Mouse (Mus musculus): Measurements from ENCODE around the gene Zfp609.
"Not testable (repeated sequence)": the region's sequence is repeated elsewhere in the genome, so short reads cannot be mapped to it uniquely, and the experiment has no call there.

The Zfp609 gene

GRCm38 (mm10) chr9:65811784-65812183 is 15.6 kb downstream of the Zfp609 start:
- no peak for DNase-seq

DNA sequence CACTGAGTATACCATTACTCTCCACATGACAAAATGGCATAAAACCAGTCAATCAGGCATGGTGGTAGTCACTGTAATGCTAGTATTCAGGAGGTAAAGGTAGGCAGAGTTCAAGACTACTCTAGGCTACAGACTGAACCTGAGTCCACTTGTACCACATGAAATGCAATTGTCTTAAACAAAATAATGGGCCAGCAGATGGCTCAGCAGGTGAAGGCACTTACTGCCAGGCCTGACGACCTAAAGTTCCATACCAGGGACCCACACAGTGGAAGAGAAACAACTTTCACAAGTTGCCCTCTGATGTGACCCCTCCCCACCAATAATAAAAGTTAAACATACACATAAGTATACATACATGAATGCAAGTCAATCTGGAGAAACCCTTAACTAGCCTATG is 19.5 kb downstream of the Zfp609 start:
- DNase-seq: no peak

- no peak for DNase-seq
Measured at GRCm38 (mm10) chr9:65807251-65807650, 20.1 kb downstream of the Zfp609 start.

DNA sequence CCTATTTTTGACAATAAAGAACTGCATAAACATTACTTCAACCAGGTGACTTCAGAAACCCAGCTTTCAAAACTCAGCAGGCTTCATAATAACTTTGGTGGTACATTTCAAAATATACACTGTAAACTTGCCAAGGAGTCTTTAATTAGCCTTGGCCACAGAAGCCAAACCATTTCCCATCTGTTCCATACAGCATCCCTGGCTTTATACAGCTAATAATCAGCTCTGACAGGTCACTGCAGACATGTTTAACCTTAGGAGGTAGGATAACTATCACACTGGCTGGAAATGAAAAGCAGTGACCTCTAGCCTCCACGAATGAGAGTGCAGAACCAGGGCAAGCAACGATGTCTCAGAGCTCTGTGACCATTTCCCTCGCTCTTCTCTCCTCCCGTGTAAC is 27.6 kb downstream of the Zfp609 start:
- no peak for DNase-seq

DNA sequence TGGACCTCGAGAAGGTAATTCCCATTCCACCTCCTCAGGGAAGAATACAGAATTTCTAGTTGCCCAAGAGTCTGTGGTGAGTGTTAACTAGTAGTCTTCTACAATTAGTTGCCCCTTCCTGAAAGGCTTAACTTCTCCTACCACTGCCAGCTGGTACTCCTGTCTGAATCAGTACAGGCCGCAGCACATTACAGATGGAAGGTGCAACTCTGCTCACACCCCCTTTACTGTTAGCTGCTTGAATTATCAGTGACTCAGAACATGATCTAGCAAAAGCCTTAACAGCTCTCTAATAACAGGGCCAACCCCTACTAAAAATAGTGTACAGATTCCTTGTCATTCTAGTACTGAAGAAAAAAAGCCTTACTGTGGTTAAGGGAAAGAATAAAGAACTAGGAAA is 31.7 kb downstream of the Zfp609 start:
- no peak for DNase-seq

DNA sequence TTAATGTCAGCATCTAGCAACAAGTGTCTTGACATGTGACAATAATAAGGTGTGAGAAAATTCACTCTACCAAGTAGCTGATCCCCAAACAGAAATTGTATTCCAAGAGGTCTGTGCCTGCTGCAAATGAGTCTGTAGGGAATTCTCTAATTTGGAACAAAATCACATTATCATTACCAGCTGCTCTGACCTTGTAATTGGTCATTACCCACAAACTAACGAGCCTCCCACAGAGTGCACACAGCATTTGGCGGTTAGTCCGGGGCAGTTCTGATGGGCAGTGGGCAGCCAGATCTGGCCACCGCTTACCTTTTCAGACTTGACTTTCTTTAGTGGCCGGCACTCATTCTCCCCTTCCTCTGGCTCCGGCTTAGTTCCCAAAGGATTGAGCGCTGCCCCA is 33.1 kb downstream of the Zfp609 start:
- DNase-seq: no peak

- no peak for DNase-seq
Measured at GRCm38 (mm10) chr9:65793506-65793905, 33.9 kb downstream of the Zfp609 start.

DNA sequence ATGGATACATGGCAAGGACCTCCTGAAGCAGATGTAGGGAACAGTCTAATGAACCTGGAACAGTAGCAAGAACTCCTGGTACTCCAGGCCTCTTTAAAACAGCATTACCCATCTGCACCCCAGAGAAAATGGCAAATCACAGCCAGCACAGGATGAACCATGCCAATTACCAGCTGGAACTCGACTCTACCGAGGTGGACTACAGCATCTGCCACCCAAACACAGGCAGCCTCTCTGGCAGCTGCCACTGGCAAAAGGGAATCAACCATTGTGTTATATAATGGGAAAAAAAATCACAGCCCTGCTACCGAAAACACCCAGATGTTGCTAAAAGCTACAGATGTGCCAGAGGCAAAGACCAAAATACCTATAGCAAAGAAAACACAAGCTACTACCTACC is 34.3 kb downstream of the Zfp609 start:
- no peak for DNase-seq

GRCm38 (mm10) chr9:65791846-65792245 is 35.5 kb downstream of the Zfp609 start:
- DNase-seq: no peak

DNA sequence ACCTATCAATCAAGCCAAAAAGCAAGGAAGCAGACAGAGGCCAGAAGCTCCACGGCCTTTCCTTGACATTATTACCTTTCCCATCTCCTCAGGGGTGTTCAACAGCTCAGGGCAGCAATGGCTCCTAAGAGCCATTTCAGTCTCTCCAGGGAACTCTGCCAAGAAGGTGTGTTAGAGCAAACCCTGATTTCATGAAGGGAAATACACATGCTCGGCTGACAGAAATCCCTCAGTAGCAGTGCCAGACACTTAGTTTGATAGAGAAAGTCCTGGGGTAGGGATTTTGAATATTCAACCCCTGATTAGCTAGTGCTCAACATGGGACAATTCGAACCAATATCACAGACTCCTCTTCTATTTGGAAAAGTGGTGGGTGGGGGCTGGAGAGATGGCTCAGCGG is 36.3 kb downstream of the Zfp609 start:
- DNase-seq: no peak

GRCm38 (mm10) chr9:65789788-65790187 is 37.6 kb downstream of the Zfp609 start:
- no peak for DNase-seq

DNA sequence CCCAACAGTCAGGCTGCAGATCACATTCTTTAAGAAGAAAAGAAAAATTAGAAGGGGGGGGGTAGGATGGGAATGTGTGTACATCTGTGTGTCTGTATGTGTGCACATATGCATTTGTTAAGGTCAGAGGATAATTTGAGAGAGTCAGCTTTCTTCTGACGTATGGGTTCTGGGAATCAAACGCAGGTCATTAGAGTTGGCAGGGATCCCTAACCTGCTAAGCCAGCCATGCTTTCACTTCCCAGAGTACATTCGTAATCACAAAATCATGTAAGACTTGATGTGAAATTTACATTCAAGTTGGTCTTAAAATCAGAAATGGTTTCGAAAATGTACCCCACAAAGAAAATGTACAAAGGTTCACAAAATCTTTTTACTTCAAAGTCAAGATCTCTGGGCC is 38.8 kb downstream of the Zfp609 start:
- no peak for DNase-seq

GRCm38 (mm10) chr9:65787829-65788344 is 39.5 kb downstream of the Zfp609 start:
- DNase-seq: no peak

DNA sequence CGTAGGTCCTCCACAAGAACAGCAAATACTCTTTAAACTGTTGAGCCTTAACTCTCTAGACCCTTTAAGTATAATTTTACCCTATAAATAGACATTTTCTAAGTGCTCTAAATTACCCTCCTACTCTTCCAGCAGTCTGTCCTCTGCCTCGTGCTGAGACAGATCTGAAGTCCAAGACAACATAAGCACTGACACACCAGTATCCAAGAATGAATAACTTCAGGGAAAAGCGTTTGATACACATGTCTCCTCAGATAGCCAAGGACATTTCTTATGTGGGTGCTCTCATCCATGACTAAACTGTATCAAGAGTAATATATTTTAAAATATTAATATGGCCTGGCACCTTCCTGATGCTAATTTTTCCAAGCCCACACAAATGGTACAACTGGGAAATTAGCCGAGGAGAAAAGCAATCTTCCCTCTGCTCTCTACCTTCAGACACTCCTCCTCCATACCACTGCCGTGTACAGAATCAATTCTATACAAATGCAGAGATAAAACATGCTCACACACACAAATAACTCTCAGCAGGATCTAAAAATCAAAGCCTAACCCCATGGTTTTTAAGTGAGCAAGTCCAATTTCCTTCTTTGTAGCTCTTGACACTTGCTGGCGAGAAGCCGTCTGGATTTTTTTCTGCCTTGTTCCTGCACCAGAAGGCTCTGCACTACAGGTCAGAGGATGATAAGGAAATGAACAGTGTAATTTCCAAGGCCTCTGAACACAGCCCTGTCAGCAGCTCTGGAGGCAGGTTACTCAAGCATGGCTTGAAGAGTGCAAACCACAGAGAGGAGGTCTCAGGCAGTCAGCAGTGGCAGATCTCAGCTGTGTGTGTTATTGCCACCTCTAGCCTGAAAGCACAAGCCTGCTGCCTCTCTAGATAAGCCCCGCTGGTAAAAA is 40.2 kb downstream of the Zfp609 start:
- peak in 1 of 2 experiments; percentile 4 for DNase-seq

GRCm38 (mm10) chr9:65785772-65786368 is 41.5 kb downstream of the Zfp609 start:
- DNase-seq: no peak

GRCm38 (mm10) chr9:65779619-65780018 is 47.7 kb downstream of the Zfp609 start:
- DNase-seq: not testable (repeated sequence)

GRCm38 (mm10) chr9:65776874-65777432 is 50.4 kb downstream of the Zfp609 start:
- no peak for DNase-seq

- no peak for DNase-seq
Measured at GRCm38 (mm10) chr9:65776137-65776872, 51.1 kb downstream of the Zfp609 start.

DNA sequence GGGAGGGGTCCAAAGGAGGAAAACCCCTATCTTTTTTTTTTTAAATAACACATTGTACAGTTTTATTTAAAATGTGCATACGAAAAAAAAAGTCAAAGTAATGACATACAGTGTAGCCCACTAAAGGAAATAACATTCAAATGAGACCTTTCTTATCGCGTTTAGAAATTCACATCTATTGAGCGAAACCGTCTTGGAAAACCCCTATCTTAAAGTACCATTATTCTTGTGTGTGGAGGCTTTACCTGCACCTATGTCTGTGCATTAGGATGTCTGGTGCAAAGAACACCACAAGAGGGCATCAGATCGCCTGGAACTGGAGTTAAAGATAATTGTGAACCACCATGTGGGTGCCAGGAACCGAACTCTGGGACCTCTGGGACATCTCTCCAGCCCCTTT is 53.6 kb downstream of the Zfp609 start:
- DNase-seq: no peak

DNA sequence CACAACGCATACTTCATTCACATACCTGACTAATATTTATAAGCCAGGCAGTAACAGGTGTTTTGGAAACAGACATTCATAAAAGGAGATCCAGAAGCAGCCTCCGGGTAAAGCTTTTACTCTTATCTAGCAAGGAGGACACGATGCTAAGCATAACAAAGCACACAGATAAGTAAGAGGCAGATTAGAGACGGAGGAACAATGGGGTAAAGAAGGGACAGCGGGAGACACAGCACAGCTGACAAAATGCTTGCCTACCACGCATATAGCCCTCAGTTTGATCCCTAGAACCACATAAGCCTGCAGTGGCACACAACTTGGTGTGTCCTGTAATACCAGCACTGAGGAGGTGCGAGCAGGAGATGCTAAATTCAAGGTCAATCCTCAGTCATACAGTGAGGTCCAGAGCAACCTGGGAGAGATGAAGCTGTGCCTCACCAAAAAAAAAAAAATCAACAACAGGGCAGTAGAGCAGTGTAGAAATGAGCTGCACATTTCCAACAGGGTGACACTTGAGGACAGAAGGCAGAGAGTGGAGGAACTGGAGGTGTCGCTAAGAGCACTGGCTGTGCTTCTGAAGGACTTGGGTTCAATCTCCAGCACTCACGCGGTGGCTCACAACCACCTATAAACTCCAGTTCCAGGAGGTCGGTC is 56.2 kb downstream of the Zfp609 start:
- DNase-seq: no peak

GRCm38 (mm10) chr9:65762728-65763127 is 64.6 kb downstream of the Zfp609 start:
- DNase-seq: no peak

DNA sequence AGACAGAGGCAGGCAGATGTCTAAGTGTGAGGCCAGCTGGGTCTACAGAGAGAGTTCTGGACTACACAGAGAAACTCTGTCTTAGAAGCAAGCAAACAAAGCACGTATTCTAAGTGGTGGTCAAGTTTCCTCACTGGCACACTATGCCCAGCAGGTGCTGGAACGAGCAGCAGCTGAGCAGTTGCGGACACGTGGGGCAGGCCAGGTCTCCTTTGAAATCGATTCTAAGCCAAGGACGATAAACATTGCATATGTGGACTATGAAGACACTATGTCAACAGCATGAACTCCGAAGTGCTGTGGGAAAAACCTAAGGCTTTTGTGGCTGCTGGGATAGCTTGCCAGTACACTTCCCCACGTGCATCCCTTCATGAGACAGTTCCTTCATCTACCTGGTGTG is 67.4 kb downstream of the Zfp609 start:
- DNase-seq: no peak

DNA sequence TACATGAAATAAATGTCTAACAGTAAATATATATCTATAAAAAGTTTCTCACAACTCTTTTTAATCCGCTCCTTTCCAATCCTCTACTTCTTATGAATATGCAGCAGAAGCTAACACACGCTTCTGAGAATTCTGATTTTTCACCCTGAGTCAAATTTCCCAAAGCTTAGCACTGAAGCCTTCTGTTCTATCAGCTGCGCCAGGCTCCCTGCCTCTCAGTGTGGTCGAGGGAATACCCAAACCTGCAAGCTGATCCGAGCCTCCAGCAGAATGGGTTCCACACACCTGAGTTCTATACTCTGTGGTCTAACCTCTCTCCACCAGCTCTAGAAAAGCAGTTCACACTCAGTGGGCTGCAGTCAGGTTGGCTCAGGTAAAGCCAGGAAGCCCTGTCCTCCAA is 68.1 kb downstream of the Zfp609 start:
- DNase-seq: no peak
